Mouse (Mus musculus) heart, embryonic 16.5 days (tissue): Measurements from ENCODE around the gene Tle4. TPM values are rescaled to one million over a fixed set of nuclear protein-coding genes. Genes with fewer than 3 reads are reported as not detected.

Experiments
- ATAC-seq: fragments of 200-750 bp; cut with Nextera tagmentation; replicated peaks from 2 replicates; pipeline ENCODE4 v1.8.0; 2017; ENCODE audit warnings: moderate number of reproducible peaks; ENCODE audit not compliant: insufficient read depth, low FRiP score; ENCODE audit errors: extremely low read depth
- H3K27ac ChIP-seq: fragments of 300-500 bp; sonication (generic); 2 replicates; pipeline ENCODE4 v1.5.1; 2014; ENCODE audit warnings: mild to moderate bottlenecking, low read length, control low read depth, moderate library complexity
- H3K27me3 ChIP-seq: fragments of 300-500 bp; sonication (generic); 2 replicates; pipeline ENCODE4 v1.6.1; 2014; ENCODE audit warnings: low read length, mixed read lengths; ENCODE audit not compliant: control insufficient read depth, insufficient read depth
- H3K36me3 ChIP-seq: fragments of 300-500 bp; sonication (generic); 2 replicates; pipeline ENCODE4 v1.6.1; 2014; ENCODE audit not compliant: control insufficient read depth, insufficient read depth
- H3K4me1 ChIP-seq: fragments of 300-500 bp; sonication (generic); 2 replicates; pipeline ENCODE4 v1.6.1; 2014; ENCODE audit warnings: low read length, mixed read lengths; ENCODE audit not compliant: control insufficient read depth, insufficient read depth
- H3K4me2 ChIP-seq: fragments of 300-500 bp; sonication (generic); 2 replicates; pipeline ENCODE4 v1.6.1; 2014; ENCODE audit warnings: low read depth, mild to moderate bottlenecking, control low read depth, low read length
- H3K4me3 ChIP-seq: fragments of 300-500 bp; sonication (generic); 2 replicates; pipeline ENCODE4 v1.5.1; 2014; ENCODE audit warnings: mild to moderate bottlenecking, control low read depth, low read length
- H3K9ac ChIP-seq: fragments of 300-500 bp; sonication (generic); 2 replicates; pipeline ENCODE4 v1.6.1; 2014; ENCODE audit warnings: low read length, control low read depth
- H3K9me3 ChIP-seq: fragments of 300-500 bp; sonication (generic); replicated peaks from 2 replicates; pipeline ENCODE4 v1.6.1; 2016; ENCODE audit warnings: low read length; ENCODE audit not compliant: control insufficient read depth
- WGBS: fragments of 180-500 bp; shearing (Covaris S2); extraction: QIAGEN DNeasy Blood & Tissue Kit; methylation state at CpG from one replicate; pipeline ENCODE4 v1.1.7; 2014; 5-methylcytosine and 5-hydroxymethylcytosine counted together
- polyA plus RNA-seq: library from polyadenylated mRNA; unstranded; fragments of >200 nt; fragmentation: Nextera tagmentation; extraction: Ambion mirVana; gene quantifications from 2 replicates; pipeline ENCODE4 v1.2.1, GENCODE M21; 2015

Tle4 gene
- polyA plus RNA-seq, 1 experiment from 2014 or later: 6.0 TPM

GRCm38 (mm10) chr19:14518438-14519044, 79.3 kb downstream of the Tle4 start:
- 86% methylated on average over 9 of the region's 9 CpGs for WGBS
- no peaks in the 10 kb centered on the region for H3K27me3 ChIP-seq
- no peak for ATAC-seq
- no peak overlapping the region for H3K4me3 ChIP-seq
- no peak overlapping the region for H3K27ac ChIP-seq
- H3K36me3 ChIP-seq: no peaks in the 10 kb centered on the region; the same call in 1 of the 2 replicates
- no peak overlapping the region for H3K4me2 ChIP-seq
- H3K9ac ChIP-seq: no peak overlapping the region
- H3K9me3 ChIP-seq: no peaks in the 10 kb centered on the region
- no peaks in the 10 kb centered on the region for H3K4me1 ChIP-seq

- H3K9ac ChIP-seq: no peak overlapping the region
- H3K27me3 ChIP-seq: no peaks in the 10 kb centered on the region
- H3K4me2 ChIP-seq: no peak overlapping the region
- WGBS: 90% methylated on average over 1 of the region's 1 CpGs
- ATAC-seq: no peak
- no peaks in the 10 kb centered on the region; the same call in 1 of the 2 replicates for H3K36me3 ChIP-seq
- H3K4me3 ChIP-seq: no peak overlapping the region
- no peaks in the 10 kb centered on the region for H3K4me1 ChIP-seq
- no peak overlapping the region for H3K27ac ChIP-seq
- no peaks in the 10 kb centered on the region for H3K9me3 ChIP-seq
Measured at GRCm38 (mm10) chr19:14516420-14516819, 81.4 kb downstream of the Tle4 start.

GRCm38 (mm10) chr19:14508819-14509218, 89.0 kb downstream of the Tle4 start:
- Histone ChIP-seq H3K4me2 (no peak overlapping the region), H3K9ac (no peak overlapping the region), H3K9me3 (no peaks in the 10 kb centered on the region), H3K36me3 (no peaks in the 10 kb centered on the region), H3K27me3 (no peaks in the 10 kb centered on the region), H3K4me3 (no peak overlapping the region), H3K4me1 (no peaks in the 10 kb centered on the region), H3K27ac (no peak overlapping the region)
- 82% methylated on average over 4 of the region's 4 CpGs for WGBS
- no peak for ATAC-seq

GRCm38 (mm10) chr19:14507911-14508310, 89.9 kb downstream of the Tle4 start:
- Histone ChIP-seq H3K4me3 (no peak overlapping the region), H3K36me3 (no peaks in the 10 kb centered on the region), H3K27ac (no peak overlapping the region), H3K4me1 (no peaks in the 10 kb centered on the region), H3K4me2 (no peak overlapping the region), H3K27me3 (no peaks in the 10 kb centered on the region), H3K9me3 (no peaks in the 10 kb centered on the region), H3K9ac (no peak overlapping the region)
- WGBS: 64% methylated on average over 2 of the region's 2 CpGs
- ATAC-seq: no peak

DNA sequence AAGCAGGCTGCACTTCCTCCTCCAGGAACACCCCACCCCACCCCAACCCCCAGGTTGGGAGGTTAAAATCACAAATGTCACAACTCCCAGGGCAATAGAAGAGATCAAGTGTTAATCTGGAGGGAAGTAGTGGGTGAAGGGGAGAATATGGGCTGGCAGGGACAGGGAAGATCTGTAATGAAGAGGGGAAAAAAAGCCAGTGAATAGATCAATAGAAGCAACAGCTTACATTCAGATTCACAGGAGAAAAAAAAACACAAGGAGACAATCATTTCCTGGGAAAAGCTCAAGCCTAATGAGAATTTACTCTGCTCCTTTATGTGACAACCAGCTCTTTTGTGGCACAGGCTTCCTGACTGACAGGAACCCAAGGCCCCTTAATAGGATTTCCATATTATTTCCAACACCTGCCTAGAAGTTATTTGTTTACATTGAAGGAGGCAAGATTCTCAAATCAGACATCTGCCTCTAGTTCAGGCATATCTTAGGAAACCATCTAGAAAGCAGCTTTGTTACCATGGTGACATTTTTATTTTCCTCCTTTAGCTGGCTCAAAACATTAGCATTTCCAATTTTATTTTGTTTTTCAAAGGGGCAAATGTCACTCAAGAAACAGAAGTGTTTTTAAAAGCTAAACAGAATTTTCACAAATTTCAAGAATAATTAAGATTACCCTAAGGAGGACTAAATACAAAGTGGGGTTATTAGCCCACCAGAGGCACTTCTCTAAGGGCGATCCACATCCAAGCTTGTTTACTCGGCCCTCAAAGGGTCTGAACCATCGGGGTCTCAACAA, 90.8 kb downstream of the Tle4 start:
- Histone ChIP-seq H3K27me3 (no peaks in the 10 kb centered on the region), H3K9me3 (no peaks in the 10 kb centered on the region), H3K9ac (no peak overlapping the region), H3K4me3 (no peak overlapping the region), H3K4me2 (no peak overlapping the region), H3K4me1 (peaks cover 2% of the 10 kb centered on the region; the same call in 1 of the 2 replicates), H3K36me3 (no peaks in the 10 kb centered on the region), H3K27ac (no peak overlapping the region; the same call in 1 of the 2 replicates)
- no peak for ATAC-seq
- WGBS: 71% methylated on average over 3 of the region's 3 CpGs

DNA sequence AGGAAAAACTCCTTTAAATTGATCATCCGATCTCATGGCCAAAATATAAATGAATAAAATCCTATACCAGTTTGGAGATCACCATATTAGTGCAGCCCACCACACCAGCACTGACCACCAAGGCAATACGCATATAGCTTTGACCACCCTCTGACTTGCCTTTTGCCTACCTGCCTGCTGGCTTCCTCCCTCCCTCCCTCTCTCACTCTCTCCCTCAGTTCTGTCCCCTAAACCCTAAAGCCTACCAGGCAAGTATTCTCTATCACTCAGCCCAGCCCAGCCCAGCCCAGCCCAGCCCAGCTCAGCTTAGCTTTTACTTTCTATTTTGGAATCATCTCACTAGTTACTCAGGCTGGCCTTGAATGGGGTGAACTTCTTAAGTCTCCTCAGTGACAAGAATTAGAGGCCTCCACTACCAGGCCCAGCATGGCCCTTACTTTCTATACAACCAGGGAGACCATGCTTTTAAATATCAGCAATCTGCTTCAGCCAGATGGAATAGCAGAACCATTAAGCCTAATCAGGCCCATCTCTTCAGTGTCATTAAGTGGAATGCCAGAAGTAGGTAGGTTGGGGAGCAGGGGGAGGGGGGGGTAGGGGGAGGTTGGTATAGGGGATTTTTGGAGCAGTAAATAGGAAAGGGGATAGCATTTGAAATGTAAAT, 91.8 kb downstream of the Tle4 start:
- Histone ChIP-seq H3K4me1 (peaks cover 2% of the 10 kb centered on the region; the same call in 1 of the 2 replicates), H3K27ac (no peak overlapping the region), H3K9me3 (no peaks in the 10 kb centered on the region), H3K4me3 (no peak overlapping the region), H3K27me3 (no peaks in the 10 kb centered on the region), H3K36me3 (no peaks in the 10 kb centered on the region), H3K4me2 (no peak overlapping the region), H3K9ac (no peak overlapping the region)
- 97% methylated on average over 2 of the region's 2 CpGs for WGBS
- no peak for ATAC-seq

DNA sequence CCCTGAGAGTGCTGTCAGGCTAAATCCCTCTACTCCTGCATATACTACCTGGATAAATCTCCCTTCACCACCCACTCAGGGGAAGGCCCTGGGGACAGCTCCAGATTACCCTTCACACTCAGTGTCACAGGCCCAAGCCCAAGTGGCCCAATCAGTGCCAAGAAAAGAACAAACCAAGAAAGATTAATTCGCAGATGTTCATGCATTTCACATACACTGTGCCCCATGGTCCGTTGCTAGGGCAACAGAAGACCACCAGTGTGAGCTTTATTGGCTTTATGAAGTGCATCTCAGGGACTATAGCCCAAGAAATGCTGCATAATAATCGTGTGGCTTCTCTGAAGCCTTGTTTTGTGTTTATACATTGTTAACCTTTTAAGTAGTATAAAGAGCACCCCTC, 92.5 kb downstream of the Tle4 start:
- Histone ChIP-seq H3K4me3 (no peak overlapping the region), H3K4me2 (no peak overlapping the region), H3K9ac (no peak overlapping the region), H3K4me1 (peaks cover 2% of the 10 kb centered on the region; the same call in 1 of the 2 replicates), H3K27me3 (no peaks in the 10 kb centered on the region), H3K36me3 (no peaks in the 10 kb centered on the region), H3K27ac (no peak overlapping the region), H3K9me3 (no peaks in the 10 kb centered on the region)
- 83% methylated on average over 3 of the region's 3 CpGs for WGBS
- no peak for ATAC-seq

DNA sequence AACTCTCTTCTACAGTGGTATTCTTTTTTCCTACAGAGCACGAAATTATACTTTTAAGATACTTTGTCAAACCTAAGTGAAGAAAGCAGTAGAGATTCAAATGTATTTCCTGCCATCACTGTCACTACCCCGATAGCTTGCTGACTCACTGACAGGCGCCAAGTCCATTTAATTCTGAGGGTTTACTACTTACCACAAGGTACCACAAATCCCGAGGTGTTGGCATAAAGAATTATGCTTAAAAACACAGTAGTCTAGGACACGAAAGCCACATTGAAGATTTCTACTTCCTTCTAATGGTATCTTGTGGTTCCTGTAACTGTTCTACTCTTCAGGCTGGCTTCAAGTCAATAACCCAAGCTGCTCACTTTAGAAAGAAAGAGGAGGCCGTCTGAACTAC, 94.0 kb downstream of the Tle4 start:
- WGBS: 71% methylated on average over 6 of the region's 6 CpGs
- H3K27me3 ChIP-seq: no peaks in the 10 kb centered on the region
- H3K36me3 ChIP-seq: no peaks in the 10 kb centered on the region
- H3K9ac ChIP-seq: no peak overlapping the region
- H3K27ac ChIP-seq: no peak overlapping the region
- no peaks in the 10 kb centered on the region for H3K9me3 ChIP-seq
- no peak for ATAC-seq
- H3K4me1 ChIP-seq: peaks cover 2% of the 10 kb centered on the region; the same call in 1 of the 2 replicates
- no peak overlapping the region for H3K4me2 ChIP-seq
- no peak overlapping the region for H3K4me3 ChIP-seq

DNA sequence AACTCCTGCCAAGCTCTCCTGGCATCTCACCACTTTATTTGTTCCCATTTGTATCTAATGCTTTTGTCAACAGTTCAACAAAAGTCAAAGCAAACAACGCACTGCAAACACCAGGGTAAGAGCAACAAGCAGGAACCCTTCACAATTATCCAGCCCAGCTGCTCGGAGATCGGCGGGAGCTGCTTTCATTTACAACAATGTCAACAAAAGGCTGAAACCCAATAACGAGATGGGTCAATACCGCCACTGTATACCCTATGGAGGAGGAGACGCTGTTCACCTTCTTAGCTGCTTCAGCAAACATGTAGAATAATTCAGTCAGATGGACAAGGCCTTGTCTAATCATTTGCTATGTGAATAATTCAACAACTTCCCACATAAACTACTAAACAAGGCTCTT, 95.6 kb downstream of the Tle4 start:
- no peak for ATAC-seq
- Histone ChIP-seq H3K4me1 (peaks cover 2% of the 10 kb centered on the region; the same call in 1 of the 2 replicates), H3K9ac (no peak overlapping the region), H3K36me3 (no peaks in the 10 kb centered on the region), H3K4me3 (no peak overlapping the region), H3K27ac (no peak overlapping the region), H3K27me3 (no peaks in the 10 kb centered on the region), H3K4me2 (no peak overlapping the region), H3K9me3 (no peaks in the 10 kb centered on the region)
- WGBS: 65% methylated on average over 7 of the region's 7 CpGs
